Mouse (Mus musculus): Measurements from ENCODE around the gene Cacna2d1.

DNA sequence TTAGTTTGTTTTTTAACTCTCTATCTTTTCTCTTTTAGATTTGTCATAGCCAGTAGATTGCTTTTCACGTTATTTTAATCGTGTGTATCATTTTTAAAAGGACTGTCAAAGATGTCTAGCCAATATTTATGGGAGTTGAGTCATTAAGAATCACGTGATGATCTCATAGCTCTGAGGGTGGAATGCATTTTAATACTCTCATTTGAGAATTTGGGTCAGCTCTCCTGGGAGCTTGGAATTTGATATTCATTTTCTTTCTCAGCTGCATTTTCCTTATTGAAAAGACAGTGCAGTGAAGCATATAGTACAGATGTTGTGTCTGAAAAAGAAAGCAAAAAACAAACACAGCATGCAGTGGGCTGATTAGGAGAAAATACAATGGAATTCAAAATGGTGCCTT lies 129.5 kb downstream of the Cacna2d1 start:
- TF ChIP-seq CTCF (IDR thresholded peaks at IDR 0.05; ENCODE audit: low read depth, low read length) = no peak
- TF ChIP-seq TAL1 (conservative IDR thresholded peaks at IDR 0.05; ENCODE audit: low read depth, low read length) = no peak
- TF ChIP-seq GATA1 (IDR thresholded peaks at IDR 0.05; ENCODE audit: borderline replicate concordance, low read length) = no peak
- TF ChIP-seq POLR2AphosphoS5 (IDR thresholded peaks at IDR 0.05; ENCODE audit: insufficient replicate concordance, low read depth, low read length) = no peak
